Mouse (Mus musculus) midbrain, embryonic 10.5 days (tissue): ENCODE measurements around the gene Plpp3. TPM values are rescaled to one million over a fixed set of nuclear protein-coding genes. Genes with fewer than 3 reads are reported as not detected.

Experiments
- DNase-seq: peaks from one replicate; pipeline ENCODE4 v3.0.0-alpha.2; 2017; ENCODE audit warnings: low spot score
- H3K27ac ChIP-seq: fragments of 300-500 bp; sonication (generic); replicated peaks from 2 replicates; pipeline ENCODE4 v1.5.1; 2016; ENCODE audit warnings: mild to moderate bottlenecking
- H3K27me3 ChIP-seq: fragments of 300-500 bp; sonication (generic); 2 replicates; pipeline ENCODE4 v1.6.1; 2016; ENCODE audit warnings: low read depth, mild to moderate bottlenecking; ENCODE audit not compliant: poor library complexity, severe bottlenecking
- H3K36me3 ChIP-seq: fragments of 300-500 bp; sonication (generic); 2 replicates; pipeline ENCODE4 v1.6.1; 2016; ENCODE audit warnings: mild to moderate bottlenecking, moderate library complexity
- H3K4me1 ChIP-seq: fragments of 300-500 bp; sonication (generic); 2 replicates; pipeline ENCODE4 v1.6.1; 2016
- H3K4me3 ChIP-seq: fragments of 300-500 bp; sonication (generic); 2 replicates; pipeline ENCODE4 v1.5.1; 2016; ENCODE audit warnings: mild to moderate bottlenecking, moderate library complexity
- H3K9me3 ChIP-seq: fragments of 300-500 bp; sonication (generic); replicated peaks from 2 replicates; pipeline ENCODE4 v1.6.1; 2016; ENCODE audit warnings: mild to moderate bottlenecking
- WGBS: fragments of 180-500 bp; shearing (Covaris S2); methylation state at CpG from one replicate; pipeline ENCODE4 v1.1.7; 2016; 5-methylcytosine and 5-hydroxymethylcytosine counted together
- polyA plus RNA-seq: library from polyadenylated mRNA; unstranded; fragments of >200 nt; fragmentation: Nextera tagmentation; extraction: Ambion mirVana; gene quantifications from 2 replicates; pipeline ENCODE4 v1.2.1, GENCODE M21; 2016

Gene Plpp3
- polyA plus RNA-seq, 1 experiment from 2014 or later: 44.5 TPM

DNA sequence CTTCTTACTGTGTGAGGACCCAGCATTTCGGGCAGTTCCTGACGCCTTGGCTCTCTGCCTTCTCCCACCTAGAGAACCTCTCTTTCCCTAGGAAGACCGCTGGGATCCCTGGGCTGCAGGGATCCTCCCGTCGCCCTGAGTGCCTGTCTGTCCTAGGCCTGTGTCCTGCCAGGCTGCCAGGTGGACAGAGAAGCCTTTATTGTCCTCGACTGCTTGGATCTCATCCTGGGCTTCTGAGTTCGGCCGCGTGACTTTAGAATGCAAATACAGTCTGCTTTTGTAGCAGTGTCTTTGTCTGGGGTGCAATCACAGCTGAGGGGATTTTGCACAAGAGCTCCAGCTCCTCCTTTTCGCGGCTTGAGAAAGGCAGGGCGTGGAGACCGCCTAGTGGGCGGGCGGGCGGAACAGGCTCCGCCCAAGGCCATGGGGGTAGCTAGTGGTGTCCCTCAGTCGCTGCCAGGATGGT, 88.4 kb downstream of the Plpp3 start:
- Histone ChIP-seq H3K4me1 (peaks cover 29% of the 10 kb centered on the region), H3K4me3 (peak overlapping the region; percentile 44), H3K9me3 (no peaks in the 10 kb centered on the region), H3K27ac (peak overlapping the region; percentile 89), H3K27me3 (peaks cover 63% of the 10 kb centered on the region), H3K36me3 (no peaks in the 10 kb centered on the region)
- WGBS: 2% methylated on average over 18 of the region's 18 CpGs
- peak; percentile 72 for DNase-seq

DNA sequence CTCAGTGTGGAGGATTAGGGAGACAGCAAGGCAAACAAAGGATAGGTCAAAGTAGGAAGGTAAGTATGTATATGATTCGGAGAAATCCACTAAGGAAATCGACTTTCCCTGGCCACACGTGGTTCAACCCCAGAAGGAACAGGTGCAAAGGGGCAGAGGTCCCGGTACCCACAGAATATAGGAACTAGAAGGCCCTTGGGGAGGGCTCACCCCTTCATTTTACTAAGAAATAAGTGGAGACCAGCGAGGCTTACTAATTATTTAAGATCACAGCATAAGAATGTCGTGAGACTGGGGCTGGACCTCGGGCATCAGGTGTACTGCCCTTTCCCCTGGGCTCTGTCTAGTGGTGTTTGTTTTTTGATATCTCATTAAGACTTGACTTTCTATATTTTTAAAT, 89.2 kb downstream of the Plpp3 start:
- Histone ChIP-seq H3K4me1 (peaks cover 24% of the 10 kb centered on the region), H3K9me3 (no peaks in the 10 kb centered on the region), H3K27me3 (peaks cover 62% of the 10 kb centered on the region), H3K27ac (peak overlapping the region; percentile 89; the same call in 1 of the 2 replicates), H3K4me3 (no peak overlapping the region), H3K36me3 (no peaks in the 10 kb centered on the region)
- DNase-seq: no peak
- 85% methylated on average over 7 of the region's 7 CpGs for WGBS

DNA sequence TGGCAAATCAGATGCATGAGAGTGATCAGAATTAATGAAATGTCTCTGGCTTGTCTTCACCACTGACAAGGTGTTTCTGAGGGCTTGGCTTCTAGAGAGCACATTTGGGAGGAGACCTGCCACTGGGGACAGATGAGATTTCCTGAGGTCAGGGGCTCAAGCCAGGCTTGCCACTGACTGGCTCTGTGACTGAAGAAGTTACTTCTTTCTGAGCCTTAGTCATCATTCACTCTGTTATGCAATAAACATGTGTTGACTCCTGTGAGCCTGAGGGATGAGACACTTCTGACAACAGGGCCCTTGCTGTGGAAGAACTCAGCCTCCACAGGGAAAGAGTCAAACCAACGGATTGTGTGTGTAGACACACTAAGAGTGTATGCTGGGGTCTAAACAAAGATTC, 91.0 kb downstream of the Plpp3 start:
- Histone ChIP-seq H3K27me3 (peaks cover 44% of the 10 kb centered on the region), H3K36me3 (no peaks in the 10 kb centered on the region), H3K27ac (no peak overlapping the region), H3K4me3 (no peak overlapping the region), H3K9me3 (no peaks in the 10 kb centered on the region), H3K4me1 (peaks cover 24% of the 10 kb centered on the region)
- WGBS: 89% methylated on average over 1 of the region's 1 CpGs
- DNase-seq: no peak

DNA sequence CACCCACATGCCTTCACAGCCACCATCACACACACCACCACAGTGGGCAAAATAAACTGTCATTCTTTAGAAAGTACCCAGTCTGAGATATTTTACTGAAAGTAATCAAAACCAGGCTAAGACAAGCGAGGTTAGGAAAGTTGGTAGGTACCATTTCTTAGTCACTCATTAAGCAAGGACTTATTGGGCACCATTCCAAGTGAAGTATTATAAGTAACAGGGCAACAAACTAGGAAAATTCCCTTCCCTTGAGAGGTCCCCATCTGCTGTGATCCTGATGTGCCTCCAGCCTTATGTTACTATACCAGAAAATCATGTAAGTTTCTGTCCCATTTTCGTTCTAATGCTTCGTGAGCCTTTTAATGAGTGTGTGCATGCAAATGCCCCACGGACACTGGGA, 92.1 kb downstream of the Plpp3 start:
- H3K36me3 ChIP-seq: no peaks in the 10 kb centered on the region
- no peaks in the 10 kb centered on the region for H3K9me3 ChIP-seq
- H3K4me3 ChIP-seq: no peak overlapping the region
- H3K27ac ChIP-seq: no peak overlapping the region
- peaks cover 34% of the 10 kb centered on the region for H3K27me3 ChIP-seq
- DNase-seq: no peak
- H3K4me1 ChIP-seq: peaks cover 18% of the 10 kb centered on the region
- 85% methylated on average over 4 of the region's 4 CpGs for WGBS

DNA sequence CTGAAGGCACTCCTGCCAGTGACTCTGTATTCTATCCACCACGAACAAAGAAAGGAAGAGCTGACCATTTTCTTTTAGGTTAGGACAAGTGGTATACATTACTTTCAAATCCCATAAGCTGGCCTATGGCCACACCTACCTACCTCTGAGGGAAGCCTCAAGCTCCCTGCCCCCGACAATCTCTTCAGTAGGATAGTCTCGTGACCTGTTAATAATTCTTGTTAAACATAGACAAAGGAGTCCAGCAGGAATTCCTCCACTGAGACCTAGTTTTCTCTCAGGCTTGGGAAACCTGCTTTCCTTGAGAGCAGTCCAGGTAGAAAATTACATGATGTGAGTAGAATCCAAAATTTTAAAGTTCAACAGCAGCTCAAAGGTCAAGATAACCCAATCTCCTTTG, 93.8 kb downstream of the Plpp3 start:
- 81% methylated on average over 3 of the region's 3 CpGs for WGBS
- Histone ChIP-seq H3K27ac (no peak overlapping the region), H3K4me1 (peaks cover 5% of the 10 kb centered on the region), H3K4me3 (no peak overlapping the region), H3K9me3 (no peaks in the 10 kb centered on the region), H3K27me3 (peaks cover 22% of the 10 kb centered on the region), H3K36me3 (no peaks in the 10 kb centered on the region)
- DNase-seq: no peak

DNA sequence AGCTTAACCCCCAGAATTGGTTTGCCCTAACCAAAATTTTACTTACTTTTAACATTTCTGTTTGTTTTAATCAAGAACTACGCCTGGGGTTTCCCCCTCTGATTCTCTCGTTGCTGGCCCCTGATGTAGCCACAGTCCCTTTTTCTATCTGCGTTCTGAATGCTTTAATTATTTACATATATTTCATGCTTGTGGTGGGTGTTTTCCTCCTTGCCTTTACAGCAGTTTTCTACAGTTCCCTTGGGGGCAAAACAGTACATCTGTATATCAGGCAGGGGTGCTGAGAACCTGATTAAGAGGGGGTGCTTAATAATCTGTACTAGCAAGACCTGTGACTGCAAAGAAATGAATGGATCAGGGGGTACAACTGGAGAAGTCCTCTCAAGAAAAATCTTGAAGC, 94.9 kb downstream of the Plpp3 start:
- Histone ChIP-seq H3K9me3 (no peaks in the 10 kb centered on the region), H3K4me1 (no peaks in the 10 kb centered on the region), H3K27me3 (peaks cover 12% of the 10 kb centered on the region; the same call in 1 of the 2 replicates), H3K27ac (no peak overlapping the region), H3K36me3 (no peaks in the 10 kb centered on the region), H3K4me3 (no peak overlapping the region)
- WGBS: 83% methylated on average over 3 of the region's 3 CpGs
- no peak for DNase-seq

DNA sequence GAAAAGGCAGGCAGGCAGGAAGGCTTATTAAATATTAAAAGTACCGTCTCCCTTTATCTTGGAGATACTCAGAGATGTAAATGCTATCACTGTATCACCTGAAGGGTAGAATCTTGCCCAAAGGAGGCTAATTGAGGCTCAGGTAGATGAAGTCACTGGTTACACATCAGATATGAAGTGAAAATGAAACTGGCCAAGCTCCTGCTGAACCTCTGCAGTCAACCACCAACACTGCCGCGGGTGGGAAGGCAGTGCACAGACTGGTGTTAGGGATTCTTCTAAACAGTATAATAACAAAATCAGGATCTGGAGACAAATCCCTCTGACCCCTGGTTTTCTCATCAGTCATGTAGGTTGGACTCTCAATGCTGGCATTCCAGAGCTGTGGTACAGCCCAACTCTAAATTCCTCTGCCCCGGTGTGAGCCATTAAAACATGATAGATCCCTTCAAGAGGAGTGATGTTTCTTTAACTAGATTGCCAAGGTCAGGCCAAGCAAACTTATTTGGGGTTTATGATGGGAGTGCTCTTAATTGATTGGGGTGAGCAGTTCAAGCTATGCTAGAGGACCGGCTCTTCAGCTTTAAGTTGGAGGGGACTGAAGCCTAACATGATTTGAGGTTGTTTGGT, 95.5 kb downstream of the Plpp3 start:
- no peak for DNase-seq
- Histone ChIP-seq H3K36me3 (no peaks in the 10 kb centered on the region), H3K4me3 (no peak overlapping the region), H3K27ac (no peak overlapping the region), H3K4me1 (no peaks in the 10 kb centered on the region), H3K27me3 (peaks cover 5% of the 10 kb centered on the region; the same call in 1 of the 2 replicates), H3K9me3 (no peaks in the 10 kb centered on the region)
- 87% methylated on average over 5 of the region's 5 CpGs for WGBS

DNA sequence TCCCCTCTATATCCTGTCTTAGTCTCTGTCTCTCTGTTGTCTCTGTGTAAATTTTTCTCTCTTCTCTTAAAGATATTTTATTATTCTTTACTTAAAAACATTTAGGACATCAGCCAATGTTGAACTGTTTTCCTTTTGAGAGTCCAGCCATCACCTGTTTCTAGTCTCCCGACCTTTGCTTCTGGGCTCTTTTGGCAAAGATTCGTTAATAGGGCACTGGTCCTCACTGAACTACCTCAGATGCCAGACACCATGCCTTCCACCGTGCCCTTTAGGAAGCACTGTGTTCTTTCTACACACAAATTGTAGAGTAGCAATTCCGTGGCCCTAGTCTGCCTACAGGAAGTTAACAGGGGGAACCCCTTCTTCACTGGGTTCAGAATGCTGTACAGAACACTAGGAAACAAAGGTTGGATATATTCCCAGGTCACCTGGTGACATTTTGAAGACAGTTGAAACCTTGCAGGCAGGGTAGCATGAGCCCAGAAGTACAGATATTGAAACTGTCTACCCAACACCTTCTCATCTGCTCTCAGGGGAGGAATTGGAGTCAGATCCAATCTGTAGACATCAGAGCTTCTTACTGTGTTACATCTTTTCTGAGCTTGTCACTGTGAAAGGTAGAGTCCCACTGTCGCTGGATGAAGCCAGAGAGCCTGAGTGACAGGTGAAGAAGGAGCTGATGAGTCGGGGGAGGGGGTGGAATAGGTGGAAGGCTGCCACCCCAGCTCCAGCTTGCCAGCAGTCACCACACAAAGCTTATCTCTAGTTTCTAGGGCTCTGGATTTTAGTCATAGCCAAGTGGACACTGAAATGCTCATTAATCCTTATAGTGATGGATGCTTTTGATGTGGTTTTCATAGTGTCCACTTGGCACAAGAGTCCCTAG, 96.5 kb downstream of the Plpp3 start:
- no peaks in the 10 kb centered on the region for H3K27me3 ChIP-seq
- no peak overlapping the region for H3K4me3 ChIP-seq
- DNase-seq: no peak
- no peak overlapping the region for H3K27ac ChIP-seq
- WGBS: 79% methylated on average over 6 of the region's 6 CpGs
- H3K9me3 ChIP-seq: no peaks in the 10 kb centered on the region
- no peaks in the 10 kb centered on the region for H3K4me1 ChIP-seq
- no peaks in the 10 kb centered on the region for H3K36me3 ChIP-seq

DNA sequence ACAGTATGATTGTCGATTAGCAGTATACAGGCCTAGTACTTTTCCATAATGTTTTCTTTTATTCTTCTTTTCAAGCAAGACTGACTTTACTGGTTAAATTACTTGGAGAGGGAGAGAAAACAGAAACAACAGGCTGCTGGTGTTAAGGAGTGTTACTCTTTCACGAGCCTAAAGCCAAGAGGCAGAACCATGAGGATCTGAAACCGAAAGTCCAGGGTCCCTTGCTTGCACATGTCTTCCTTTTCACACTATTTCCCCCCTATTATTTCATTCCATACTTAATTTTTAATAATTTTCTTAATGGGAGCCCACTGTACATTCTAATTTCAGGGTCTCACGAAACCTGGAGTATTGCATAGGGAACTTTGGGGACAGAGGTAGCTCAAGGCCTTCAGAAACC, 97.2 kb downstream of the Plpp3 start:
- 92% methylated on average over 4 of the region's 4 CpGs for WGBS

DNA sequence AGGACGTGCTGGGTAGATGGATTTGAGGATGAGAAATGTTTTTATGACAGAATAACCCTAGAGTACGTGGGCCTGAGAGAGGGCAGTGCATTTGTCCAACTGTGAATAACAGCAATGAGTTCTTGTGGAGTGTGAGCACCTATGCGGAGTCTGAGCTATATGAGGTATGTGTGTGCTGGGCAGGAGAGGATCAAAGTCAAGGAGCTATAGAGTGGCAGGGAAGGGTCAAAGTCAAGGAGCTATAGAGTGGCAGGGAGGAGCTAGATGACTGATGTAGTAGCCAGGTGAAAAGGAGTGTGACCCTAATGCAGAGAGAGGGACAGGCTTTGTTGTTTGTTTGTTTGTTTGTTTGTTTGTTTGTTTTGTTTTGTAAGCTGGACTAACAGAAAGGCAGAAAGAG, 98.0 kb downstream of the Plpp3 start:
- Histone ChIP-seq H3K4me1 (no peaks in the 10 kb centered on the region), H3K9me3 (no peaks in the 10 kb centered on the region), H3K27ac (no peak overlapping the region), H3K27me3 (no peaks in the 10 kb centered on the region), H3K4me3 (no peak overlapping the region), H3K36me3 (no peaks in the 10 kb centered on the region)
- 86% methylated on average over 3 of the region's 3 CpGs for WGBS
- no peak for DNase-seq

More for the DNA sequence above, 97.2 kb downstream of the Plpp3 start:
- no peaks in the 10 kb centered on the region for H3K36me3 ChIP-seq
- no peak for DNase-seq
- no peak overlapping the region for H3K4me3 ChIP-seq
- H3K27ac ChIP-seq: no peak overlapping the region
- H3K9me3 ChIP-seq: no peaks in the 10 kb centered on the region
- H3K27me3 ChIP-seq: no peaks in the 10 kb centered on the region
- no peaks in the 10 kb centered on the region for H3K4me1 ChIP-seq

DNA sequence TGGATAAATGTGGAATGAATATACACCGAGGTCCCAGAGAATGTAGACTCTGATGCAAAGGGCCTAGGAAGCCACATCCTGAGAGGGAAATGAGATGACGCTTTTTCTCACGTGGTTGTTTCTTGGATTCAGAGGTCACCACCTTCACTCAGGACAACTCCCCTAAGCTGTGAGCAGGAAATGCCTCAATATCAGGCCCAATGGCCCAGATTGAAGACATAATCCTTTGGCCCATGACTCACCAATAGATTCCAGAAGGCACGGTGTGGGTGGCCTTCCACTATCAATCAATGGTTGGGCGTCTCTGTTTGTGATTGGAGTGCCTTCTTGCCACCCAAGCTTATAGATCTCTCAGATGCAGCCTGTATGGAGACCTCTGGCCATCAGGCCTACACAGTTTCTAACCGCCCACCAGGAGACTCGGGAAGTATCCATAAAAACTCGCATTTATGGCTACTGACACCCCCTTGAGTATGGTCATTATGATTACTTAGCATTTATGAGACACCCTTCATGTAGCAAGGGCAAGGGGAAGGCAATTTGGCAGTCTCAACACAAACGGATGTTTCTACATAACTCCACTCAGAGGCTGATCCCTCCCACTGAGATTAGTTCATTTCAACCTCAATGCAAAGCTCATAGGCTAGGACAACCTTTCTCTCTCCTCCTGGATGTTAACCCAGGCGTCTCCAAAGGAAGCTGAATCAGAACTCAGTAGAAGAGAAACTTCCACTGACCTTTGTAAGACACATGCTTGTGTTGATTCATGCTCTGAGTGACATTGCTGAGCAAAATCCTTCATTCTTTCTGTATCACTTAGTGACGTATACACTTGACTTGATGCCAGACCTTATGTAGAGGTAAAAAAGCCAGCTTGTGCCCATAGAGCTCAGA, 100.8 kb downstream of the Plpp3 start:
- H3K4me1 ChIP-seq: no peaks in the 10 kb centered on the region
- 86% methylated on average over 11 of the region's 11 CpGs for WGBS
- DNase-seq: no peak
- no peaks in the 10 kb centered on the region for H3K27me3 ChIP-seq
- no peak overlapping the region for H3K4me3 ChIP-seq
- H3K27ac ChIP-seq: no peak overlapping the region
- no peaks in the 10 kb centered on the region for H3K9me3 ChIP-seq
- H3K36me3 ChIP-seq: no peaks in the 10 kb centered on the region

DNA sequence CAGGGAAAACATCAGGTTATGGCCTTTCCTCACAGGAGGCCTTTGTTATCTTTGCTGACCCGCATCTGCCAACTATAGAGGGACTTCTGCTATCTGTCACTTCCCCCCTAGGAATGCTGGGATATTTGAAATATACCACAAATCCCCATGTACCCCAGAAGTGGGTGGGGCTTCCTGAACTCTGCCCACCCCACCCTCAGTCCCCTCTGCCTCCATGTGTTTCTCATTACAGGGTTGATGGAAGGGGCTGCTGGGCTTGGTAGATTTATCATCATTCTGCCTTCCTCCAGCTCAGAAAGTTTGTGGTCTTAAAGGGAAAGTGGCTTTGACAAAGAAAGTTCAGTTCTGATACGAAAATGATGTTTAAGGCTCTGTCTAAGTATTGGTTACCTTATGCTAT, 103.2 kb downstream of the Plpp3 start:
- Histone ChIP-seq H3K27me3 (no peaks in the 10 kb centered on the region), H3K4me1 (no peaks in the 10 kb centered on the region), H3K4me3 (no peak overlapping the region), H3K9me3 (no peaks in the 10 kb centered on the region), H3K27ac (no peak overlapping the region), H3K36me3 (no peaks in the 10 kb centered on the region)
- no peak for DNase-seq
- 74% methylated on average over 2 of the region's 2 CpGs for WGBS
